Mouse (Mus musculus): ENCODE measurements around the gene A330070K13Rik. TPM values are rescaled to one million over a fixed set of nuclear protein-coding genes. Genes with fewer than 3 reads are reported as not detected.

The A330070K13Rik gene
- polyA plus RNA-seq, 1 experiment from 2014 or later: not detected

DNA sequence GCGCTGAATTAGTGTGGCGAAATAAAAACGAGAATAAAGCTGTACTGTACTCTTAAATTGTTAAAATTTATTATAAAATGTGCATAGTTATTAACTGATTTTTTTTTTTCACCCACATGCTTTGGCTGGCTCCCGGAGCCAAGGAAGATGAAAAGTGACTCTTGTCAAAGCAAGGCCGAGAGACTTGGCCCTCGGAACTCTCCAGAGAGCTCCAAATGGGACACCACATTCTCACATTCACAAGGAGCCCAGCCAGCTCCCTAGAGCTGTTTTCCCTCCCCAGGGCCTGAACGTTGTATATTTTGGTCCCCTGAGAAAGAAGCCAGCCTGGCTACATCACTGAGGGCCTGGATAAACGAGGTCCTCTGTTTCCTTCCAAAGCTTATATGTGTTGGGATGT is 10.0 kb upstream of the A330070K13Rik start:
- Histone ChIP-seq H3K4me2 (replicated peaks; ENCODE audit: low read depth, low read length) (no peak overlapping the region), H3K27ac (ENCODE audit: low read length) (no peak overlapping the region), H3K9ac (replicated peaks; ENCODE audit: low read depth) (no peak overlapping the region), H3K9me3 (ENCODE audit: low read length) (no peaks in the 10 kb centered on the region), H3K36me3 (ENCODE audit: insufficient read depth, low read length) (no peaks in the 10 kb centered on the region), H3K4me1 (ENCODE audit: insufficient read depth, low read depth, low read length) (no peaks in the 10 kb centered on the region), H3K27me3 (replicated peaks; ENCODE audit: insufficient read depth, low read length) (no peaks in the 10 kb centered on the region), H3K4me3 (ENCODE audit: low read depth, low read length) (no peak overlapping the region)
- DNase-seq (ENCODE audit: low spot score): no peak
- 53% methylated on average over 8 of the region's 8 CpGs for WGBS
- no peak for ATAC-seq
- TF ChIP-seq CTCF (IDR thresholded peaks at IDR 0.05) (no peak), EP300 (IDR thresholded peaks at IDR 0.05) (no peak)

GRCm38 (mm10) chr5:130393618-130394355 is 9.4 kb upstream of the A330070K13Rik start:
- 37% methylated on average over 8 of the region's 8 CpGs for WGBS
- TF ChIP-seq EP300 (IDR thresholded peaks at IDR 0.05) (no peak), CTCF (IDR thresholded peaks at IDR 0.05) (no peak)
- H3K27ac ChIP-seq (ENCODE audit: low read length): no peak overlapping the region

GRCm38 (mm10) chr5:130386418-130386817 is 2.0 kb upstream of the A330070K13Rik start:
- no peak for TF ChIP-seq CTCF (IDR thresholded peaks at IDR 0.05)
- no peak for TF ChIP-seq EP300 (IDR thresholded peaks at IDR 0.05)
- Histone ChIP-seq H3K27ac (ENCODE audit: low read length) (no peak overlapping the region), H3K36me3 (ENCODE audit: insufficient read depth, low read length) (no peaks in the 10 kb centered on the region), H3K9ac (replicated peaks; ENCODE audit: low read depth) (no peak overlapping the region), H3K4me3 (ENCODE audit: low read depth, low read length) (no peak overlapping the region), H3K4me1 (ENCODE audit: insufficient read depth, low read depth, low read length) (no peaks in the 10 kb centered on the region), H3K9me3 (ENCODE audit: low read length) (no peaks in the 10 kb centered on the region), H3K4me2 (replicated peaks; ENCODE audit: low read depth, low read length) (no peak overlapping the region), H3K27me3 (replicated peaks; ENCODE audit: insufficient read depth, low read length) (no peaks in the 10 kb centered on the region)
- ATAC-seq (no peak), DNase-seq (ENCODE audit: low spot score) (no peak)
- 70% methylated on average over 7 of the region's 7 CpGs for WGBS

More at GRCm38 (mm10) chr5:130393618-130394355, 9.4 kb upstream of the A330070K13Rik start:
- Histone ChIP-seq H3K4me2 (replicated peaks; ENCODE audit: low read depth, low read length) (no peak overlapping the region), H3K4me3 (ENCODE audit: low read depth, low read length) (no peak overlapping the region), H3K9me3 (ENCODE audit: low read length) (no peaks in the 10 kb centered on the region), H3K9ac (replicated peaks; ENCODE audit: low read depth) (no peak overlapping the region), H3K36me3 (ENCODE audit: insufficient read depth, low read length) (no peaks in the 10 kb centered on the region), H3K27me3 (replicated peaks; ENCODE audit: insufficient read depth, low read length) (no peaks in the 10 kb centered on the region), H3K4me1 (ENCODE audit: insufficient read depth, low read depth, low read length) (no peaks in the 10 kb centered on the region)
- ATAC-seq (no peak), DNase-seq (ENCODE audit: low spot score) (peak; percentile 14)

- H3K9me3 ChIP-seq (ENCODE audit: low read length): no peaks in the 10 kb centered on the region
- H3K27me3 ChIP-seq (replicated peaks; ENCODE audit: insufficient read depth, low read length): no peaks in the 10 kb centered on the region
- H3K4me1 ChIP-seq (ENCODE audit: insufficient read depth, low read depth, low read length): no peaks in the 10 kb centered on the region
- no peak overlapping the region for H3K4me3 ChIP-seq (ENCODE audit: low read depth, low read length)
- DNase-seq (ENCODE audit: low spot score) (no peak), ATAC-seq (no peak)
- H3K9ac ChIP-seq (replicated peaks; ENCODE audit: low read depth): no peak overlapping the region
- 90% methylated on average over 3 of the region's 3 CpGs for WGBS
- no peak overlapping the region for H3K27ac ChIP-seq (ENCODE audit: low read length)
- H3K4me2 ChIP-seq (replicated peaks; ENCODE audit: low read depth, low read length): no peak overlapping the region
- no peaks in the 10 kb centered on the region for H3K36me3 ChIP-seq (ENCODE audit: insufficient read depth, low read length)
- no peak for TF ChIP-seq CTCF (IDR thresholded peaks at IDR 0.05)
- no peak for TF ChIP-seq EP300 (IDR thresholded peaks at IDR 0.05)
Observed at GRCm38 (mm10) chr5:130375411-130375810, 9.0 kb downstream of the A330070K13Rik start.

DNA sequence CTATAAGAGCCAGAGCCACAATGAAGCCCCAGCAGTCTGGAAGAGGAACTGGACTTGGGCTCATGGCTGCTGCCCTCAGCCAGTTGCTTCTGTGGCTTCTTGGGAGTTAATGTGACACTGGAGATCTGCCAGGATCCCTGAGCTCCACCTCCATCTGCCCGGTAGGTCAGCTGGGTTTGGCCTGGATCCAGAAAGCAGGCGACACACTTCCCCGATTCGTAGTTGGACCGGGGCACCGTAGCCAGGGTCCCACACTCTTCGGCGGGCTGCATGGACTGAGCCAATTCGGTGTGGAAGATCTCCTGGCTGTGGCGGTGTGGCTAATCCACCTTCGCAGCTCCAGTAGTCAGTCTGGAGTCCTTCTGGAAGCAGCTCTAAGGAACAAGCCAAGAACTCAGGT is 15.2 kb downstream of the A330070K13Rik start, which contains the start of gene Caln1:
TSS of gene Caln1 (plus strand) at position 219 of the 400 bp plus-strand sequence.
- ATAC-seq (no peak), DNase-seq (ENCODE audit: low spot score) (no peak)
- H3K4me1 ChIP-seq (ENCODE audit: insufficient read depth, low read depth, low read length): no peaks in the 10 kb centered on the region
- no peak within 1 kb of the TSS for H3K4me2 ChIP-seq (replicated peaks; ENCODE audit: low read depth, low read length)
- 45% methylated on average over 11 of the region's 11 CpGs for WGBS
- TF ChIP-seq EP300 (IDR thresholded peaks at IDR 0.05): no peak
- TF ChIP-seq CTCF (IDR thresholded peaks at IDR 0.05): no peak
- H3K4me3 ChIP-seq (ENCODE audit: low read depth, low read length): no peak within 1 kb of the TSS
- no peak within 1 kb of the TSS for H3K27ac ChIP-seq (ENCODE audit: low read length)
- H3K9ac ChIP-seq (replicated peaks; ENCODE audit: low read depth): no peak within 1 kb of the TSS
- H3K36me3 ChIP-seq (ENCODE audit: insufficient read depth, low read length): no peaks in the 10 kb centered on the region
- no peaks in the 10 kb centered on the region for H3K27me3 ChIP-seq (replicated peaks; ENCODE audit: insufficient read depth, low read length)
- H3K9me3 ChIP-seq (ENCODE audit: low read length): no peaks in the 10 kb centered on the region

DNA sequence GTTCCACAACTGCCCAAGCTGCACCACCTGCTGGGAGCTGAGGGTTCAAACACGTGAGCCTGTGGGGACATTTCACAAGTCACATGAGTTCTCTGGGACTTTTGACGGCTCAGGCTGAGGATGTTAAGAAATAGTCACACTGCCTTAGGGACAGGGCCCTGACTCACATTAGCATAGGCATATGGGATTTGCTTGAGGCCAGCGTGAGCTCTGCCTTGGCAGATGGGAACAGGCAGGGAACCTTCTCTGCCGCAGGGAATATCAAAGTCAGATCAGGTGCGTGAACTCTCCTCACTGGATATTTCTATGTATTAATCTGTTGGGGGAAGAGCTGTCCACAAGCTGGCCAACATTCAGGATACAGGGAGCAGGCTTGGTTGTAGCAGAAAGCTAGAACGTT is 16.2 kb downstream of the A330070K13Rik start:
- WGBS: 80% methylated on average over 6 of the region's 6 CpGs
- no peak overlapping the region for H3K4me2 ChIP-seq (replicated peaks; ENCODE audit: low read depth, low read length)
- no peak overlapping the region for H3K9ac ChIP-seq (replicated peaks; ENCODE audit: low read depth)
- H3K4me3 ChIP-seq (ENCODE audit: low read depth, low read length): no peak overlapping the region
- no peaks in the 10 kb centered on the region for H3K36me3 ChIP-seq (ENCODE audit: insufficient read depth, low read length)
- no peak for DNase-seq (ENCODE audit: low spot score)
- TF ChIP-seq EP300 (IDR thresholded peaks at IDR 0.05) (no peak), CTCF (IDR thresholded peaks at IDR 0.05) (no peak)
- H3K27me3 ChIP-seq (replicated peaks; ENCODE audit: insufficient read depth, low read length): no peaks in the 10 kb centered on the region
- H3K4me1 ChIP-seq (ENCODE audit: insufficient read depth, low read depth, low read length): no peaks in the 10 kb centered on the region
- no peak overlapping the region for H3K27ac ChIP-seq (ENCODE audit: low read length)
- no peaks in the 10 kb centered on the region for H3K9me3 ChIP-seq (ENCODE audit: low read length)
- no peak for ATAC-seq
